Mouse (Mus musculus): ENCODE data around the gene Tnfaip8l3.

- TF ChIP-seq CTCF (IDR thresholded peaks at IDR 0.05; ENCODE audit: control insufficient read depth, insufficient read depth, insufficient replicate concordance, low read depth, low read length), result no peak
- TF ChIP-seq POLR2A (IDR thresholded peaks at IDR 0.05; ENCODE audit: control insufficient read depth, low read depth, low read length), result no peak
Measured at GRCm38 (mm10) chr9:54098636-54099035, 30.4 kb upstream of the Tnfaip8l3 start.

Data from testis, adult 2 months (tissue).